Mouse (Mus musculus) myocyte (in vitro differentiated cells): ENCODE data around the gene Arhgap20. TPM values are rescaled to one million over a fixed set of nuclear protein-coding genes. Genes with fewer than 3 reads are reported as not detected.

ENCODE experiments used
- H3K27me3 ChIP-seq: one replicate; pipeline ENCODE4 v1.6.1; 2011; ENCODE audit not compliant: control insufficient read depth, insufficient read depth, insufficient read length
- H3K36me3 ChIP-seq: one replicate; pipeline ENCODE4 v1.6.1; 2011; ENCODE audit not compliant: control insufficient read depth, insufficient read depth
- H3K4me2 ChIP-seq: one replicate; pipeline ENCODE4 v1.6.1; 2011; ENCODE audit warnings: low read depth, control low read depth
- H3K4me3 ChIP-seq: one replicate; pipeline ENCODE4 v1.5.1; 2011; ENCODE audit warnings: mild to moderate bottlenecking, control low read depth, moderate library complexity
- H3K79me2 ChIP-seq: one replicate; pipeline ENCODE4 v1.6.1; 2011; ENCODE audit not compliant: control insufficient read depth, insufficient read depth
- H3ac ChIP-seq: one replicate; pipeline ENCODE4 v1.6.1; 2011; ENCODE audit not compliant: control insufficient read depth, insufficient read length
- CEBPB ChIP-seq: IDR thresholded peaks from 2 replicates; pipeline ENCODE4 v1.6.1; 2011; ENCODE audit warnings: mild to moderate bottlenecking, moderate library complexity; ENCODE audit not compliant: poor library complexity, insufficient read depth, severe bottlenecking
- E2F4 ChIP-seq: IDR thresholded peaks from one replicate; pipeline ENCODE4 v1.6.1; 2011; ENCODE audit warnings: mild to moderate bottlenecking, control low read depth, moderate library complexity; ENCODE audit not compliant: insufficient read depth
- MAX ChIP-seq: IDR thresholded peaks from one replicate; pipeline ENCODE4 v1.6.1; 2011; ENCODE audit warnings: low read depth, mild to moderate bottlenecking, control low read depth
- MYOD1 ChIP-seq, 3 experiments: IDR thresholded peaks; one replicate each; pipeline ENCODE4 v1.6.1; 2011; ENCODE audit warnings: control low read depth in 2 of 3, low read depth in 2 of 3, mild to moderate bottlenecking in 2 of 3, moderate library complexity in 1 of 3; ENCODE audit not compliant: insufficient read length in 2 of 3, control insufficient read depth in 1 of 3
- MYOG ChIP-seq, 3 experiments: IDR thresholded peaks; one replicate each; pipeline ENCODE4 v1.6.1; 2011; ENCODE audit warnings: control low read depth in 2 of 3, low read depth in 2 of 3, mild to moderate bottlenecking in 2 of 3; ENCODE audit not compliant: insufficient read length in 2 of 3, control insufficient read depth in 1 of 3, insufficient read depth in 1 of 3
- POLR2A ChIP-seq: IDR thresholded peaks from one replicate; pipeline ENCODE4 v1.6.1; 2011; ENCODE audit warnings: low read depth, mild to moderate bottlenecking, control low read depth, moderate library complexity; ENCODE audit not compliant: insufficient read length
- POLR2AphosphoS2 ChIP-seq: IDR thresholded peaks from one replicate; pipeline ENCODE4 v1.6.1; 2011; ENCODE audit warnings: low read depth, control low read depth; ENCODE audit not compliant: insufficient read length
- REST ChIP-seq: IDR thresholded peaks from one replicate; pipeline ENCODE4 v1.6.1; 2011; ENCODE audit warnings: mild to moderate bottlenecking, control low read depth, moderate library complexity; ENCODE audit not compliant: insufficient read depth, insufficient read length
- SRF ChIP-seq: IDR thresholded peaks from one replicate; pipeline ENCODE4 v1.6.1; 2011; ENCODE audit warnings: low read depth; ENCODE audit not compliant: control insufficient read depth, insufficient read length
- TCF12 ChIP-seq: IDR thresholded peaks from one replicate; pipeline ENCODE4 v1.6.1; 2011; ENCODE audit warnings: mild to moderate bottlenecking, control low read depth; ENCODE audit not compliant: poor library complexity, insufficient read depth, severe bottlenecking
- TCF3 ChIP-seq: IDR thresholded peaks from one replicate; pipeline ENCODE4 v1.6.1; 2011; ENCODE audit warnings: low read depth, control low read depth; ENCODE audit not compliant: insufficient read length
- USF1 ChIP-seq: IDR thresholded peaks from one replicate; pipeline ENCODE4 v1.6.1; 2011; ENCODE audit warnings: low read depth, mild to moderate bottlenecking, control low read depth, moderate library complexity
- polyA plus RNA-seq: library from polyadenylated mRNA; unstranded; fragments of >200 nt; fragmentation: generic; extraction: Trizol; gene quantifications from one replicate; pipeline ENCODE4 v1.2.1, GENCODE M21; 2012; ENCODE audit warnings: missing spikeins

The Arhgap20 gene
- polyA plus RNA-seq, 1 experiment, result 0.02 TPM

- no peaks in the 10 kb centered on the region for H3K79me2 ChIP-seq
- TF ChIP-seq USF1 (no peak), SRF (no peak), POLR2A (no peak), MYOD1 (IDR thresholded peaks at IDR 0.05; ENCODE audit: control insufficient read depth in 1 of 3, insufficient read length in 2 of 3, low read depth in 2 of 3) (no peak), MAX (no peak), CEBPB (no peak), POLR2AphosphoS2 (no peak), MYOG (IDR thresholded peaks at IDR 0.05; ENCODE audit: control insufficient read depth in 1 of 3, insufficient read depth in 1 of 3, insufficient read length in 2 of 3, low read depth in 2 of 3) (no peak), TCF3 (no peak), TCF12 (no peak), E2F4 (no peak)
- H3ac ChIP-seq, result peak overlapping the region; percentile 11
- peak overlapping the region; percentile 48 for H3K4me2 ChIP-seq
- H3K36me3 ChIP-seq, result no peaks in the 10 kb centered on the region
- H3K27me3 ChIP-seq, result peaks cover 29% of the 10 kb centered on the region
- H3K4me3 ChIP-seq, result no peak overlapping the region
These were observed 879 bp upstream of the Arhgap20 start for GRCm38 (mm10) chr9:51764041-51764875.

GRCm38 (mm10) chr9:51765417-51766174 is 459 bp downstream of the Arhgap20 start:
- Histone ChIP-seq H3K4me2 (peak overlapping the region; percentile 52), H3K79me2 (no peaks in the 10 kb centered on the region), H3K4me3 (no peak overlapping the region), H3ac (peak overlapping the region; percentile 11), H3K27me3 (peaks cover 29% of the 10 kb centered on the region), H3K36me3 (no peaks in the 10 kb centered on the region)
- no peak for TF ChIP-seq REST
- no peak for TF ChIP-seq POLR2A
- TF ChIP-seq SRF, result no peak
- no peak for TF ChIP-seq CEBPB
- TF ChIP-seq E2F4, result no peak
- TF ChIP-seq MYOD1 (IDR thresholded peaks at IDR 0.05; ENCODE audit: control insufficient read depth in 1 of 3, insufficient read length in 2 of 3, low read depth in 2 of 3), result no peak
- TF ChIP-seq MYOG (IDR thresholded peaks at IDR 0.05; ENCODE audit: control insufficient read depth in 1 of 3, insufficient read depth in 1 of 3, insufficient read length in 2 of 3, low read depth in 2 of 3), result no peak
- no peak for TF ChIP-seq POLR2AphosphoS2
- TF ChIP-seq TCF12, result no peak
- TF ChIP-seq MAX, result no peak
- no peak for TF ChIP-seq USF1
- TF ChIP-seq TCF3, result no peak

GRCm38 (mm10) chr9:51766175-51767062 is 1.3 kb downstream of the Arhgap20 start:
- H3ac ChIP-seq, result no peak overlapping the region
- no peaks in the 10 kb centered on the region for H3K36me3 ChIP-seq
- no peaks in the 10 kb centered on the region for H3K79me2 ChIP-seq
- TF ChIP-seq MYOG (IDR thresholded peaks at IDR 0.05; ENCODE audit: control insufficient read depth in 1 of 3, insufficient read depth in 1 of 3, insufficient read length in 2 of 3, low read depth in 2 of 3) (no peak), TCF3 (no peak), MYOD1 (IDR thresholded peaks at IDR 0.05; ENCODE audit: control insufficient read depth in 1 of 3, insufficient read length in 2 of 3, low read depth in 2 of 3) (no peak)
- H3K4me2 ChIP-seq, result no peak overlapping the region
- no peak overlapping the region for H3K4me3 ChIP-seq
- H3K27me3 ChIP-seq, result peaks cover 29% of the 10 kb centered on the region

- no peak overlapping the region for H3ac ChIP-seq
- no peaks in the 10 kb centered on the region for H3K27me3 ChIP-seq
- no peak overlapping the region for H3K4me3 ChIP-seq
- H3K36me3 ChIP-seq, result no peaks in the 10 kb centered on the region
- no peak for TF ChIP-seq MYOG (IDR thresholded peaks at IDR 0.05; ENCODE audit: control insufficient read depth in 1 of 3, insufficient read depth in 1 of 3, insufficient read length in 2 of 3, low read depth in 2 of 3)
- no peak for TF ChIP-seq MAX
- no peak for TF ChIP-seq E2F4
- no peak for TF ChIP-seq TCF12
- no peak for TF ChIP-seq POLR2AphosphoS2
- no peak for TF ChIP-seq TCF3
- no peak for TF ChIP-seq POLR2A
- no peak for TF ChIP-seq REST
- no peak for TF ChIP-seq MYOD1 (IDR thresholded peaks at IDR 0.05; ENCODE audit: control insufficient read depth in 1 of 3, insufficient read length in 2 of 3, low read depth in 2 of 3)
- no peak for TF ChIP-seq USF1
- no peaks in the 10 kb centered on the region for H3K79me2 ChIP-seq
- H3K4me2 ChIP-seq, result no peak overlapping the region
These were observed 9.1 kb downstream of the Arhgap20 start for GRCm38 (mm10) chr9:51774201-51774600.
